Mouse (Mus musculus): ENCODE measurements around the gene Wnt3a. TPM values are rescaled to one million over a fixed set of nuclear protein-coding genes. Genes with fewer than 3 reads are reported as not detected.
"Not testable (repeated sequence)": the region's sequence is repeated elsewhere in the genome, so short reads cannot be mapped to it uniquely, and the experiment has no call there.

Wnt3a gene
- polyA plus RNA-seq, 1 experiment from 2014 or later = not detected

GRCm38 (mm10) chr11:59226251-59226650 is 64.3 kb downstream of the Wnt3a start:
- ATAC-seq = no peak
- Histone ChIP-seq H3K9ac (peak overlapping the region; percentile 99), H3K36me3 (peaks cover 32% of the 10 kb centered on the region), H3K4me2 (peak overlapping the region; percentile 86), H3K27me3 (replicated peaks) (no peaks in the 10 kb centered on the region), H3K9me3 (replicated peaks) (no peaks in the 10 kb centered on the region), H3K27ac (peak overlapping the region; percentile 97), H3K4me3 (peak overlapping the region; percentile 96), H3K4me1 (peaks cover 76% of the 10 kb centered on the region)
- 50% methylated on average over 3 of the region's 3 CpGs for WGBS (ENCODE audit: insufficient replicate concordance)

- Histone ChIP-seq H3K27me3 (replicated peaks) (no peaks in the 10 kb centered on the region), H3K4me3 (peak overlapping the region; percentile 96; the same call in 1 of the 2 replicates), H3K4me2 (peak overlapping the region; percentile 86), H3K4me1 (peaks cover 80% of the 10 kb centered on the region), H3K27ac (no peak overlapping the region), H3K9ac (peak overlapping the region; percentile 42; the same call in 1 of the 2 replicates), H3K36me3 (peaks cover 41% of the 10 kb centered on the region), H3K9me3 (replicated peaks) (no peaks in the 10 kb centered on the region)
- ATAC-seq = no peak
- WGBS (ENCODE audit: insufficient replicate concordance) = 18% methylated on average over 2 of the region's 2 CpGs
These were observed 65.4 kb downstream of the Wnt3a start for GRCm38 (mm10) chr11:59225167-59225566.

GRCm38 (mm10) chr11:59224470-59224869 is 66.1 kb downstream of the Wnt3a start:
- H3K36me3 ChIP-seq = peaks cover 48% of the 10 kb centered on the region
- H3K4me1 ChIP-seq = peaks cover 82% of the 10 kb centered on the region
- H3K9ac ChIP-seq = no peak overlapping the region
- no peak overlapping the region for H3K27ac ChIP-seq
- H3K27me3 ChIP-seq (replicated peaks) = no peaks in the 10 kb centered on the region
- ATAC-seq = no peak
- WGBS (ENCODE audit: insufficient replicate concordance) = 21% methylated on average over 2 of the region's 2 CpGs
- peak overlapping the region; percentile 2; the same call in 1 of the 2 replicates for H3K4me2 ChIP-seq
- no peaks in the 10 kb centered on the region for H3K9me3 ChIP-seq (replicated peaks)
- no peak overlapping the region for H3K4me3 ChIP-seq

- Histone ChIP-seq H3K9ac (no peak overlapping the region), H3K9me3 (replicated peaks) (no peaks in the 10 kb centered on the region), H3K27ac (no peak overlapping the region), H3K27me3 (replicated peaks) (no peaks in the 10 kb centered on the region), H3K4me3 (no peak overlapping the region), H3K4me1 (peaks cover 79% of the 10 kb centered on the region), H3K4me2 (peak overlapping the region; percentile 2; the same call in 1 of the 2 replicates), H3K36me3 (peaks cover 52% of the 10 kb centered on the region)
- no peak for ATAC-seq
- WGBS (ENCODE audit: insufficient replicate concordance) = 79% methylated on average over 3 of the region's 3 CpGs
These were observed 66.5 kb downstream of the Wnt3a start for GRCm38 (mm10) chr11:59224025-59224424.

- no peak overlapping the region for H3K4me2 ChIP-seq
- no peak overlapping the region; the same call in 1 of the 2 replicates for H3K27ac ChIP-seq
- H3K9ac ChIP-seq = no peak overlapping the region
- WGBS (ENCODE audit: insufficient replicate concordance) = 67% methylated on average over 4 of the region's 4 CpGs
- H3K27me3 ChIP-seq (replicated peaks) = no peaks in the 10 kb centered on the region
- no peaks in the 10 kb centered on the region for H3K9me3 ChIP-seq (replicated peaks)
- H3K4me1 ChIP-seq = peaks cover 85% of the 10 kb centered on the region
- peaks cover 68% of the 10 kb centered on the region for H3K36me3 ChIP-seq
- H3K4me3 ChIP-seq = no peak overlapping the region
- ATAC-seq = no peak
These were observed 68.2 kb downstream of the Wnt3a start for GRCm38 (mm10) chr11:59222306-59222705.

- no peak overlapping the region for H3K4me2 ChIP-seq
- H3K9ac ChIP-seq = no peak overlapping the region
- ATAC-seq = no peak
- H3K27ac ChIP-seq = no peak overlapping the region
- no peak overlapping the region for H3K4me3 ChIP-seq
- H3K36me3 ChIP-seq = peaks cover 71% of the 10 kb centered on the region
- no peaks in the 10 kb centered on the region for H3K27me3 ChIP-seq (replicated peaks)
- H3K9me3 ChIP-seq (replicated peaks) = no peaks in the 10 kb centered on the region
- peaks cover 87% of the 10 kb centered on the region for H3K4me1 ChIP-seq
These were observed 68.9 kb downstream of the Wnt3a start for GRCm38 (mm10) chr11:59221604-59222003.

- Histone ChIP-seq H3K4me1 (peaks cover 76% of the 10 kb centered on the region), H3K36me3 (peaks cover 77% of the 10 kb centered on the region)
These were observed 71.5 kb downstream of the Wnt3a start for GRCm38 (mm10) chr11:59219064-59219463.

GRCm38 (mm10) chr11:59218389-59218998 is 72.1 kb downstream of the Wnt3a start:
- 76% methylated on average over 4 of the region's 4 CpGs for WGBS (ENCODE audit: insufficient replicate concordance)
- Histone ChIP-seq H3K9me3 (replicated peaks) (no peaks in the 10 kb centered on the region), H3K27me3 (replicated peaks) (no peaks in the 10 kb centered on the region), H3K9ac (no peak overlapping the region), H3K27ac (no peak overlapping the region), H3K4me1 (peaks cover 75% of the 10 kb centered on the region), H3K36me3 (peaks cover 76% of the 10 kb centered on the region), H3K4me3 (no peak overlapping the region), H3K4me2 (no peak overlapping the region)
- no peak for ATAC-seq

More at GRCm38 (mm10) chr11:59219064-59219463, 71.5 kb downstream of the Wnt3a start:
- Histone ChIP-seq H3K27me3 (replicated peaks) (no peaks in the 10 kb centered on the region), H3K4me3 (no peak overlapping the region), H3K27ac (no peak overlapping the region), H3K4me2 (no peak overlapping the region), H3K9me3 (replicated peaks) (no peaks in the 10 kb centered on the region), H3K9ac (no peak overlapping the region)
- peak; percentile 53 for ATAC-seq

GRCm38 (mm10) chr11:59216955-59217354 is 73.6 kb downstream of the Wnt3a start:
- Histone ChIP-seq H3K27me3 (replicated peaks) (no peaks in the 10 kb centered on the region), H3K9me3 (replicated peaks) (no peaks in the 10 kb centered on the region), H3K9ac (no peak overlapping the region), H3K36me3 (peaks cover 87% of the 10 kb centered on the region), H3K4me2 (no peak overlapping the region), H3K4me3 (no peak overlapping the region), H3K4me1 (peaks cover 71% of the 10 kb centered on the region), H3K27ac (no peak overlapping the region)
- ATAC-seq = no peak
- 35% methylated on average over 3 of the region's 3 CpGs for WGBS (ENCODE audit: insufficient replicate concordance)

- H3K27ac ChIP-seq = no peak overlapping the region
- H3K9me3 ChIP-seq (replicated peaks) = no peaks in the 10 kb centered on the region
- WGBS (ENCODE audit: insufficient replicate concordance) = 85% methylated on average over 12 of the region's 12 CpGs
- ATAC-seq = no peak
- no peak overlapping the region for H3K4me2 ChIP-seq
- peaks cover 80% of the 10 kb centered on the region for H3K36me3 ChIP-seq
- peaks cover 75% of the 10 kb centered on the region for H3K4me1 ChIP-seq
- H3K9ac ChIP-seq = no peak overlapping the region
- H3K27me3 ChIP-seq (replicated peaks) = no peaks in the 10 kb centered on the region
- no peak overlapping the region for H3K4me3 ChIP-seq
These were observed 77.6 kb downstream of the Wnt3a start for GRCm38 (mm10) chr11:59212892-59213494.

GRCm38 (mm10) chr11:59212320-59212719 is 78.2 kb downstream of the Wnt3a start:
- H3K4me2 ChIP-seq; H3K9me3 ChIP-seq (replicated peaks); ATAC-seq; H3K27ac ChIP-seq; H3K9ac ChIP-seq; H3K4me3 ChIP-seq; H3K27me3 ChIP-seq (replicated peaks): not testable (repeated sequence)
- H3K4me1 ChIP-seq = peaks cover 76% of the 10 kb centered on the region
- H3K36me3 ChIP-seq = peaks cover 75% of the 10 kb centered on the region
- 41% methylated on average over 12 of the region's 12 CpGs for WGBS (ENCODE audit: insufficient replicate concordance)

- ATAC-seq; H3K9ac ChIP-seq; H3K27me3 ChIP-seq (replicated peaks); H3K4me2 ChIP-seq; H3K9me3 ChIP-seq (replicated peaks); H3K27ac ChIP-seq; H3K4me3 ChIP-seq: not testable (repeated sequence)
- 90% methylated on average over 9 of the region's 9 CpGs for WGBS (ENCODE audit: insufficient replicate concordance)
- peaks cover 77% of the 10 kb centered on the region for H3K36me3 ChIP-seq
- H3K4me1 ChIP-seq = peaks cover 69% of the 10 kb centered on the region
These were observed 79.0 kb downstream of the Wnt3a start for GRCm38 (mm10) chr11:59211561-59211960.

Data from liver, embryonic 12.5 days (tissue).